Mouse (Mus musculus) ES-E14 (cell line): Measurements from ENCODE around the gene Szt2. TPM values are rescaled to one million over a fixed set of nuclear protein-coding genes. Genes with fewer than 3 reads are reported as not detected.

Source experiments
- DNase-seq: peaks from one replicate; pipeline ENCODE4 v3.0.0-alpha.2; 2013; ENCODE audit warnings: low read depth, low spot score
- H3K27ac ChIP-seq: 2 replicates; pipeline ENCODE4 v1.5.1; 2012; ENCODE audit warnings: low read depth, mild to moderate bottlenecking, low read length, moderate library complexity, mixed read lengths; ENCODE audit not compliant: poor library complexity, insufficient read depth, severe bottlenecking
- H3K36me3 ChIP-seq: 2 replicates; pipeline ENCODE4 v1.6.1; 2012; ENCODE audit warnings: mild to moderate bottlenecking, low read length, moderate library complexity, mixed read lengths; ENCODE audit not compliant: control insufficient read depth, poor library complexity, insufficient read depth, severe bottlenecking
- H3K4me1 ChIP-seq, 2 experiments: fragments of 150-350 bp in 1 of 2; sonication (generic) in 1 of 2; 2 replicates each; pipeline ENCODE4 v1.6.1; 2012; ENCODE audit warnings: low read length in 2 of 2, mild to moderate bottlenecking in 1 of 2, mixed read lengths in 1 of 2; ENCODE audit not compliant: control insufficient read depth in 2 of 2, insufficient read depth in 2 of 2, poor library complexity in 1 of 2
- H3K4me3 ChIP-seq, 2 experiments: fragments of 150-350 bp in 1 of 2; sonication (generic) in 1 of 2; 2 replicates each; pipeline ENCODE4 v1.5.1; 2012; ENCODE audit warnings: low read length in 2 of 2, low read depth in 1 of 2, mild to moderate bottlenecking in 1 of 2, mixed read lengths in 1 of 2; ENCODE audit not compliant: insufficient read depth in 1 of 2, poor library complexity in 1 of 2, severe bottlenecking in 1 of 2
- H3K9ac ChIP-seq: 2 replicates; pipeline ENCODE4 v1.6.1; 2012; ENCODE audit warnings: low read depth, mild to moderate bottlenecking, low read length, mixed read lengths; ENCODE audit not compliant: poor library complexity, insufficient read depth, severe bottlenecking
- H3K9me3 ChIP-seq: fragments of 150-350 bp; sonication (generic); 2 replicates; pipeline ENCODE4 v1.6.1; 2012; ENCODE audit warnings: low read depth, mild to moderate bottlenecking, low read length; ENCODE audit not compliant: control insufficient read depth, insufficient read depth
- CHD2 ChIP-seq: IDR thresholded peaks from 2 replicates; pipeline ENCODE4 v1.6.1; 2014; ENCODE audit warnings: mild to moderate bottlenecking, low read depth, low read length, inconsistent platforms
- HCFC1 ChIP-seq: IDR thresholded peaks from 2 replicates; pipeline ENCODE4 v1.6.1; 2012; ENCODE audit warnings: low read length, inconsistent platforms, borderline replicate concordance; ENCODE audit not compliant: insufficient read depth
- MAFK ChIP-seq: IDR thresholded peaks from 2 replicates; pipeline ENCODE4 v1.6.1; 2014; ENCODE audit warnings: mild to moderate bottlenecking, low read depth, low read length, inconsistent platforms; ENCODE audit not compliant: insufficient read depth
- ZC3H11A ChIP-seq: IDR thresholded peaks from 2 replicates; pipeline ENCODE4 v1.6.1; 2012; ENCODE audit warnings: low read depth, mild to moderate bottlenecking, inconsistent platforms, low read length, borderline replicate concordance
- ZNF384 ChIP-seq: IDR thresholded peaks from 2 replicates; pipeline ENCODE4 v1.6.1; 2012; ENCODE audit warnings: low read depth, low read length, inconsistent platforms
- in situ Hi-C, 2 experiments: fragments of 600-800 bp; cut with MboI; formaldehyde crosslinking; loops; one replicate each; pipeline ENCODE4 v1.15.1; 2025; ENCODE audit warnings: low sequenced_read_pairs in 2 of 2, inconsistent platforms in 1 of 2; ENCODE audit not compliant: unreplicated experiment in 2 of 2
- total RNA-seq: library from RNA; depleted of rRNA; stranded (reverse); fragments of 300-350 nt; gene quantifications from 2 replicates; pipeline ENCODE4 v1.2.3, GENCODE M21; 2012

The Szt2 gene
- total RNA-seq, 1 experiment = 17.4 TPM

DNA sequence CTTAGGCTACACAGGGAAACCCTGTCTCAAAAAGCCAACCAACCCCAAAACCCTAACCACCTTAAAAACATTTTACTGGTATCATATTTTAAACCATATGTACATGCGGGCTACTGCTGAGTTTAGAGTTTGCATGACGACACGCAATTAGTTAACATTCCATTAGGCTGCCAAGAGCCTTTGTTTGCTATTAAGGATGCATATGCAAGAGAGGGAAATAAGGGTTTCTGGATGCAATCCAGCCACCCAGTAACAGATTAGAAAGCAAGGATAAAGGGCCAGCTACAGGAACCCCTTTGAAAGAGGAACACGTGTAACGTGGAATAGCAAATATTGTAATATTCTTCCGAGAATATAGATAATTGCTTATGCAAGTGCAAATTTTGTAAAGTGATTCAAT lies 55.4 kb downstream of the Szt2 start:
- Histone ChIP-seq H3K4me3 (no peak overlapping the region), H3K9me3 (no peaks in the 10 kb centered on the region), H3K27ac (no peak overlapping the region), H3K9ac (no peak overlapping the region), H3K4me1 (no peaks in the 10 kb centered on the region), H3K36me3 (no peaks in the 10 kb centered on the region)
- in situ Hi-C loops = no loop called here
- TF ChIP-seq CHD2 (no peak), ZNF384 (no peak), ZC3H11A (no peak), HCFC1 (no peak), MAFK (no peak)
- no peak for DNase-seq

DNA sequence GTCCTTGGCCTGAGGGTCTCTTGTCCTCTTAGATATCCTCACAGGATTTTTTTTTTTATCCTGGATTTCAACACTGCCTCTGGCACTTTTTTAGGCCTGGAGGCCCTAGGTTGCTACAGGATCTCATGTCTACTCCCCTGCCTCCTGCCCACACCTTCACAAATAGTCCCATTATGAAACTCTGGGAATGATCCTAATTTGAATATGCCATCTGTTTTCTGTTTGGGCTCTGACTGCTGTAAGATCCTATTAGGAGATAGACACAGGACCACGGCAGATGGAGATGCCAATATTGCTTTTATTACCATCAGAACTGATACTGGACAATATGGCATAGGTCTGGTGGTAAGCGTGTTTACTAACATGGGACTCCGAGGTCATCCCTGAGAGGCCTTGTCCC lies 57.2 kb downstream of the Szt2 start:
- Histone ChIP-seq H3K4me3 (no peak overlapping the region), H3K4me1 (no peaks in the 10 kb centered on the region), H3K36me3 (no peaks in the 10 kb centered on the region), H3K27ac (no peak overlapping the region), H3K9me3 (no peaks in the 10 kb centered on the region), H3K9ac (no peak overlapping the region)
- no peak for TF ChIP-seq ZNF384
- no peak for TF ChIP-seq ZC3H11A
- no peak for TF ChIP-seq HCFC1
- TF ChIP-seq CHD2 = no peak
- TF ChIP-seq MAFK = no peak
- in situ Hi-C loops = no loop called here
- DNase-seq = no peak

DNA sequence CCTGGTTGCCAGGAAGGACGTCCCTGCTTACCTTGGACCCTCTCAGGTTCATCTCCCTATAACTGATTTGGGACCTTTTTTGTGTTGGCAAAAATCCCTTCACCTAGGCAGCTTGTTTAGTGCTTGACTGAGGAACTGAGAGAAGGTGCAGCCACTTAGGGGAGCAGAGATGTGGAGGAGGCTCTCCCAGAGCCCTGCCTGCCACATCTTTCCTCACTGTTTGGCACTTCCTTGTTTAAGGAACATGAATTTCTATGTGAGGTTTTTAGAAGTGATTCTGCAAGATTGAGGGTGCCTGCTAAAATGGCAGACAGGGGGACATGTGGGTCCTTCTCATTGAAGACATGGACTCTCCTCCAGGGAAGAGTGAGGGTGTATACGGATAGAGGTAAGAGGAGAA lies 58.2 kb downstream of the Szt2 start:
- H3K36me3 ChIP-seq = no peaks in the 10 kb centered on the region
- no peaks in the 10 kb centered on the region for H3K9me3 ChIP-seq
- H3K4me1 ChIP-seq = no peaks in the 10 kb centered on the region
- no peak overlapping the region for H3K27ac ChIP-seq
- H3K4me3 ChIP-seq = no peak overlapping the region
- TF ChIP-seq ZC3H11A = no peak
- no peak for TF ChIP-seq MAFK
- no peak for TF ChIP-seq HCFC1
- TF ChIP-seq CHD2 = no peak
- TF ChIP-seq ZNF384 = no peak
- no peak overlapping the region for H3K9ac ChIP-seq
- no peak for DNase-seq
- in situ Hi-C loops = no loop called here

DNA sequence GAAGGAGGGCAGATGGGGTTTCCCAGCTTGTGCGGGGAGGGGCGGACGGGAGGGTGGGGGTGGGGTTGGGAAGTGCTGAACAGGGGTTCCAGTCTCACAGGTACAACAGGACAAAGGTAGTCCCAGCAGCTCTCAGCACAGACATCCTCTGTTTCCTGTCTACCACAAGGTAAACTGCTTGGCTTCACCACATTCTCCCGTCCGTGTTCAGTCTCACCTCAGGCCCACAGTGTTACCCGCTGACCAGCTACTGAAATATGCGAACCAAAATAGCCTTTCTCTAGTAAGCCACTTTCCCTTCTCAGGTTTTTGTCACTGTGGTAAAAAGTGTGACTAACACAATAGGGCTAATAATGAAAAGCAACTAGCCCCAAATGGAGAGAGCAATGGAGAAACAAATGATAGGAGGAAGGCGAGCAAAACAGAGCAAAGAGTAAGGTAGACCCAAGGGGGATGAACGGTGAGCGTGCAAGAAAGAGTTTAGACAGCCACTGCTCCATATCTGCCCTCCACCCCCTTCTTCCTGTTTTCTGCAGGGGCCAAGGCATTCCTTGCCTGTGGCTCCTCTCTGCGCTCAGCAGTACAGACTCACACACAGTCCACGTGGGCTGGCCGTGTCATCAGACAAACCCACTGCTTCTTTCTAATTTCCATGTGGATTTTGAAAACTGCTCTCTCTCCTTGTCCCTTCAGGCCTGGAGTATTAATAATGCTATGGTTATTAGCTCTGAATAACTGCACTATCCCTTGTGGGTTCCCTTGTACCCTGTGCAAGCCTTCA lies 61.4 kb downstream of the Szt2 start:
- Histone ChIP-seq H3K9me3 (no peaks in the 10 kb centered on the region), H3K4me1 (no peaks in the 10 kb centered on the region), H3K9ac (no peak overlapping the region), H3K36me3 (no peaks in the 10 kb centered on the region), H3K4me3 (no peak overlapping the region), H3K27ac (no peak overlapping the region)
- in situ Hi-C loops = no loop called here
- no peak for DNase-seq
- TF ChIP-seq ZNF384 = no peak

DNA sequence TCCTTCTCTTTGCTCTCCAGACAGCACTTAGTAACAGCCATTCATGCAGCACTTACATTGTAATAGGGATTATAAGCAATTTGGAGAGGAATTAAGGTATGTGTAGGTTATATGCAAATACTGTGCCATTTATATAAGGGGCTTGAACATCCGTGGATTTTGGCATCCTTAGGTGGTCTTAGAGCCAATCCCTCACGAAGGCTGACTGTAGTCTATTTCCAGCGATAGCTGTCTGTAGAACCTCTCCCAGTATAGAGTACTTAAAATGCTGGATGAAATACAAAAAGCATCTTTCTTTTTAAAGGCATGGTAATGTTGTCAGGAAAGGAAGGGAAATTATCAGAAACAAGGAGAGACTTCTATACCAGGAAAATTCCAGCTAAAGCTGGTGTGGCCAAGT lies 67.6 kb downstream of the Szt2 start:
- DNase-seq = no peak
- no peaks in the 10 kb centered on the region for H3K36me3 ChIP-seq
- no peak overlapping the region for H3K9ac ChIP-seq
- TF ChIP-seq MAFK = no peak
- no peak for TF ChIP-seq CHD2
- TF ChIP-seq ZC3H11A = no peak
- TF ChIP-seq ZNF384 = no peak
- TF ChIP-seq HCFC1 = no peak
- in situ Hi-C loops = no loop called here
- no peak overlapping the region for H3K27ac ChIP-seq
- peaks cover 5% of the 10 kb centered on the region for H3K9me3 ChIP-seq
- H3K4me3 ChIP-seq = no peak overlapping the region
- H3K4me1 ChIP-seq = no peaks in the 10 kb centered on the region
